Mouse (Mus musculus) lung, postnatal 4 days (tissue): ENCODE results near the gene Vapb.

Source experiments
- DNase-seq, 2 experiments: peaks; one replicate each; pipeline ENCODE4 v3.0.0; 2021

Gene Vapb

GRCm38 (mm10) chr2:173738232-173738631 is 921 bp downstream of the Vapb start:
- no peak for DNase-seq

DNA sequence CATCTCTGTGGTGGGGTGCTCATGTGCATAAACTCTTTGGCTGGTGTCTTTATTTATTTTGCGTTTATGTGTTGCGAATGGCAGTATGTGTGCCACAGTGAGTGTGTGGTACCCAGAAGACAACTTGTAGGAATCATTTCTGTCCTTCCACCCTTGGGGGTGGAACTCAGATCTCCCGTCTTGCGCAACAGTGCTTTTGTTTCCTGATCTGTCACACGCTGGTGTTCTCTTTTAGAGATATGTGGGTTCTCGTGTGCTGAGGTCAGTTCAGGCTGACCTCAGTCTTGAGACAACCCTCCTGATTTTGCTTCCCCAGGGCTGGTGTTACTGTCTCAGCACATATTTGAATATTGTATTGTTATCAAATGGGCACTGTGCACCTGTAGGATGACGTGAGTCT is 1.8 kb downstream of the Vapb start:
- DNase-seq = no peak

DNA sequence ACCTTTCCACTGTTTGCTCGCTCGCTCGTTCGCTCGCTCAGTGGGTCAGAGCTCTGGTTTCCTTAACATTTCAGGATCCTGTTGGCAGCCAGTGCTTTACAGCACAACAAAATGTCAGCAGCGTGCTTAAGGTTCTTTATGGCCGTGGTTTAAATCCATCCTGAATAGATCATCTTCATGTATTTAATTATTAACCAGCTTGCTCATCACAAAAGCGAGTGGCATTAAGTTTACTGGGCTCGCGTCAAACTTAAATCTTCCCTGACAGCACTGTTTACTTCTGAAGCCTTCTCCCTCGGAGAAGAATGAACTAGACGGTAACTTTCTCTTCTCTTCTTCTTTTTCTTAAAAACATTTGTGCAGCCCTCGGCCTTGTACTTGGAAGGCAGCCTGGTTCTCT is 4.8 kb downstream of the Vapb start:
- DNase-seq = no peak

DNA sequence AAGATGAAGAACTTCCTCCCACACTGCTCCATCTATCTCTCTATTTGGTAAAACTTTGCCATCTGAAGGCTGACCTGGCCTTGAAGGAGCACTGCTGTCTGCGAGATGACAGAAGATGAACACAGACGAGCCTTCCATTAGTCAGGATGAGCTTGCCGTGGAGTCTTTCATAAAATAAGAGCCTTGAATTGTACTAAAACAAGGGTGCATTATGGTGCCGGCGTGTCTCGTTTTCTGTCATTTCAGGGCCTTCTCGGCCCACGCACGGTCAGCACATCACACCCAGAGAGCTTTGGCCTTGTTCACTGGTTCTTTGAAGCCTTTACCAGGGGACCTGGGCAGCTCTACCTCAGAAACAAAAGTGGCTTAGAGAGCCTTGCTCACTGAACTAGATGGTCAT is 5.4 kb downstream of the Vapb start:
- DNase-seq = no peak

GRCm38 (mm10) chr2:173744070-173744815 is 6.9 kb downstream of the Vapb start:
- no peak for DNase-seq

DNA sequence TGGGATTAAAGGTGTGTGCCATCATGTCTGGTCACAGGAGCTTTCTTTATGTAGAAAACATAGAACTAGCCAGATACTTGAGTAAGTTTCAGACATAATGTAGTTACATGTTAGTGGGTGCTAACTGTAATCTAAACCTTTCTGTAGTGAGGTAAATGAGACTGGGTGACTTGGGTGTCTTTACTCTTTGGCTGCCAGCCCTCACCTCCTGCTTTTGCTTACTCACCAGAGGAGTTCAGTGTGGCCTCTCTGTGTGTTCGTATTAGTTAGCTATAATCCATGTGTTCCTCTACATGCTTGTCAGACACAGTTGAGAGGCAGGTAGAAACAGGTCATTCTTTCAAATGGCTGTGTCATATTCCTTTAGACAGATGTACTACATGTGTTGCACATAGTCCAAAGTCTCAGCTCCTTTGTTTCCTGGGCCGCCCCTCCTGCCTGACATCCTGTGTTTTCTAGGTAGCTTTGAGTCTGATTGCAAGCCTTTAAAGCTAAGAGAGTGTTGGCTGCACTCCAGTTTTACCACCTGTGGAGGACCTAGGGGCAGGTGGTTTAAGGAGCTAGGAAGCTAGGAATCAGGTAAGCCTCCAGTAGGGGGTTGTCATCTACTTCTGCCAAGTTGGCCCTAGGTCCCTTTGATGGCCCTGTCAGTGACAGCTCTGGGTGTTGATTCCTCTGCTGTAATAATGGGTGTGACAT is 11.8 kb downstream of the Vapb start:
- DNase-seq = no peak

GRCm38 (mm10) chr2:173755433-173756144 is 18.3 kb downstream of the Vapb start:
- no peak for DNase-seq

DNA sequence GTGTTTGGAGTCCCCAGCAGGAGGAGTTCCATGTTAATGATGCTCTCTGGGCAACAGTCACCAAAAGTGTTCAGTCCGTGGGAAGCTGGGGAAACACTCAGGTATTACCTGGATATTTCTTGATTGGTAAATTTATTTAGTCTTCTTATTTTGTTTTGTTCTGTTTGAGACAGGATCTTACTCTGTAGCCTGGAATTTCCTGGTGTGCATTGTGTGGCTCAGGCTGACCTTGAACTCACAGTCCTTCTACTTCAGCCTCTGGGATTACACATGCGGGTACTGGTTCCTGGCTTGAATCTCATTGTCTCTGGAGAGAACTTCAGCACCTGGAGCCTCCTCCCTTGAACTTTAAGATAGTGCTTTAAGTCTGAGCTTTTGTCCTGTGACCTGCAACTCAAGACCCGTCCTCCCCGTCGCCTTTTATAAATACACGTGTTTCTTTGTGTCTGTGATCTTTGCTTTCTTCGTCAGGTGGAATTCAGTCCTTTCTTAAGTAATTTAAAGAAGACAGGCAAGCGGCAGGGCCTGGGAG is 20.4 kb downstream of the Vapb start:
- no peak for DNase-seq

GRCm38 (mm10) chr2:173760607-173761006 is 23.3 kb downstream of the Vapb start:
- DNase-seq = no peak

GRCm38 (mm10) chr2:173764629-173765028 is 27.3 kb downstream of the Vapb start:
- no peak for DNase-seq

DNA sequence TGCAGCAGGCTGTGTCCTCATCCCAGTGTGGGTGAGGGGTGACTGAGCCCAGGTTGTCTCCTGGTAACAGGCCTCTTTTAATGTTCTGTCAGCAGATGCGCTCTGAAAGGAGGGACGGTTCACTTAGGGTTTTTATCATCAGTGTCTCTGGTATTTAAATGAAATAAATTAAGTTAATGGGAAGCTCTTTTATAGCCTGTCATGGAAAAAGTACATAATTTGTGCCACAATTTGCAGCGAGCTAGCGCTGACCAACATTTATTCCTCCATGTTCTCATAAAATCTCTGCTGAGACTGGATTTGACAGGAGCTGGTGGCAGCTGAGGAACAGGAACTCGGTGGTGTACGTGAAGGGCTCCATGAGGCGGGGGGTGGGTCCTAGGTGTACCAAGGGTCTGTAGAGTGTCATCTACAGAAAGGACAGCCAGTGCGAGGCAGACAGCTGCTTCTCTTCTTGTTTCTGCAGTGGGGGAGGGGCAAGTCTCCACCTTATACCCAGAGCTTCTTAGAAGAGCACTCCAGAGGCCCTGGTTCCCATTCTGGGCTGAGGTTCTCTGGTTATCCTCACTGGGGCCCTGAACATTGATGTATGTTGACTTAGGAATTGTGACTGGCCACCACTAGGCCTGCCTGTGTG is 30.8 kb downstream of the Vapb start:
- no peak for DNase-seq

DNA sequence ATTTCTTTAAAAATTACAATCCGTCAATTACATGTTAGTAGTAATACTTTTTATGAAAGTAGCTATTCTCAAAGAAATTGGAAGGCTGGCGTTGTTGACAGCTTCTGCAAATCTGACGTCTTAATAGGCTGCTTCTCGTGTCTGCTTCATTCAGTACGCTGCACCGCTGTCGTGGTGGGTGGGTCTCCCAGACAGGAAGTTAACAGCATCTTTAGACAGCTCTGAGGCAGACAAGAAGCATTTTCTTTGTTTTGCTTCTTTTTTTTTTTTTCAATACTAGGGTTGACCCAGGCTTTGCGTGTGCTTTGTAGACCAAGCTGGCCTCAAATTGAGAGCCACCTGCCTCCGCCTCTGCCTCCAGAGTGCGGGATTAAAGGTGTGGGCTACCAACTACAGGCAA is 31.9 kb downstream of the Vapb start:
- DNase-seq = peak in 1 of 2 experiments; percentile 39

GRCm38 (mm10) chr2:173770620-173771019 is 33.3 kb downstream of the Vapb start:
- no peak for DNase-seq

DNA sequence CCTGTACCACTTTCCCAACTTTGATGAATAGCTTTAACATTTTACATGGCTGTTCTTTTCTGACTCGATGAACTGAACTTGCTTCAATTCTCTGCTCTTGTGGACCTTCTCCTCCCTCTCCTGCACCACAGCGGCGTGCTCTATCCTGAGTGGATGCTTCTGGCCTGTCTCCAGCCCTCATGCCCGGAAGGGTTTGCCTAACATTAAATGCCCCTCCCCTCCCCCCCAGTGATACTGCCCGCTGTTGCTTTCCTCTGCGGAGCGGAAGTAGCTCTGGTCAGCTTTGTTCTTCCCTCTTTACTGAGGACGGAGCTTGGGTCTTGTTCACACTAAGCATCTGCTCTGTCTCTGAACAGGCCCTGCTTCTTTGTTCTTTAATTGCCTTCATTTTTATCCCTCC is 34.4 kb downstream of the Vapb start:
- peak; percentile 32 to 50 for DNase-seq

GRCm38 (mm10) chr2:173775556-173775955 is 38.2 kb downstream of the Vapb start:
- no peak for DNase-seq

DNA sequence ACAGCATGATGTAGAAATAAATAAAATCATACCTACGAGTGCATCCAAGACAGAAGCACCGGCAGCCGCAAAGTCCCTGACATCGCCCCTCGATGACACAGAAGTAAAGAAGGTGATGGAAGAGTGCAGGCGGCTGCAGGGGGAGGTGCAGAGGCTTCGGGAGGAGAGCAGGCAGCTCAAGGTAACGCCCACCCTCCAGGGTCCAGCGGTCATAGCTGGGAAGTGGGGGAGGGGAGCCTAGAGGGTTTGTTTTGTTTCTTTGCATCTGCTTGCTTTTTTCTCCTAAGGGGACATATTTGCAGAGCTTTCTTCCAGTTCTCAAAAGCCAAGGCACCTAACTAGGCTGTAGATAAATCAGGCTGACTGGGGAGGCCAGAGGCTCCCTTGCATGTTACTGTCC is 38.8 kb downstream of the Vapb start:
- DNase-seq = no peak

GRCm38 (mm10) chr2:173780931-173781330 is 43.6 kb downstream of the Vapb start:
- no peak for DNase-seq

DNA sequence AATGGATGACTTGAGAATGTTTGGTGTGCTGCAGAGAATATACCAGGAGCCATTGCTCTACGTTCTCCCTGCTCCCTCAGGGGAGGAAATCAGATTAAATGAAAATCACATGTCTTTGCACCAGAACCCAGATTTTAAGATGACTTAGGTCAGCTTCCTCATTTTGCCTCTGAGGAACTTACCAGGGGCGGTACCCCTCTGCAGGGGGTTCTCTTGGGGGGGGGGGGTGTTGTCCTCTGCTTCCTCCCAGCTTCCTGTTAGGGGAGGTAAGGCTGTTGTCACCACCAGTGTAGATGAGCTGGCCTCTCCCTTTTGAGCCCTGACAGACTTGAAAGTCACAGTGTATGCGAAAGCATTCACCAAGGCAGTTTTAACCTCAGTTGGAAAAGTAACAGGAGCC is 47.1 kb downstream of the Vapb start:
- no peak for DNase-seq

- no peak for DNase-seq
These were observed 47.6 kb downstream of the Vapb start for GRCm38 (mm10) chr2:173784884-173785283.

- peak; percentile 32 to 49 for DNase-seq
These were observed 52.9 kb downstream of the Vapb start for GRCm38 (mm10) chr2:173789945-173790804.

DNA sequence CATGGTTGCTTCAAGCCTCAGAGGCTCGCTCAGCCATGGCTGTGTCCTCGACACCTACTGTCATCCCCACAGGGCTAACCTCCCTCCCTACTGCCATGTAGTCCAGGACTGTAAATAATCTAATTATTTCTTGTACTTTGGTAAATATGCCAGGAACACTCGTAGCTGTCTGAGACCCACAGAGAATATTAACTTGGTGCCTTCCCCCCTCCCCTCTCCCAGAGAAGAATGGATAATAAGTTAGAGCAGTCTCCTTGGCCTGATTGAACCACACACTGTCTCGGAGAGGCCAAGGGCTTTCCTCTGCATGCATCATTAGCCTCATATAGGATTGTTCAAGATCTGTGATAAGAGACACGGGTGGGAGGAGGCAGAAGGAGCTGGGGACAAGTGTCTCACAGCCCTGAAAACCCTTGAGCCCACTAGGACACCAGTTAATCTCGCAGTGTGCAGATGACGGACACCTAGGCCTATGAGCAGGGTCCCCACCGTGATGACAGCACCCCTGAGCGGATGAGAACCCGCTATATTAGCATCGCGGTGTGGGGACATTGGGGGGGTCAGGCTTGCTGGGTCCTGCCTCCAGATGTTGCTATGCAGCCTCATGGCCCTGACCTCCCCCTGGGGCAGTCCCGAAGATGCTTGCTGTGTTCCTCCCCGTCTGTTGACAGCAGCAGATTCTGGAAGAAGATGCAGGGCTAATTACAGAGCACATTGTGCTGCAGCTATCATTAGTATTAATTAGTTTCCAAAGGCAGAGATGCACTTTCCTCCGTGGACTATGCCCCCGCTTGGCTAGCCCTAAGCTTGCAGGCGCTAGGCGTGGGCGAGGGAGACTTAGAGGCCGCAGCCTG is 54.8 kb downstream of the Vapb start:
- DNase-seq = no peak
